Mouse (Mus musculus) liver, embryonic 14.5 days (tissue): ENCODE measurements around the gene Catip. TPM values are rescaled to one million over a fixed set of nuclear protein-coding genes. Genes with fewer than 3 reads are reported as not detected.
"Not testable (repeated sequence)": the region's sequence is repeated elsewhere in the genome, so short reads cannot be mapped to it uniquely, and the experiment has no call there.

Source experiments
- ATAC-seq: fragments of 200-750 bp; cut with Nextera tagmentation; 2 replicates; pipeline ENCODE4 v1.8.0; 2017; ENCODE audit warnings: moderate number of reproducible peaks, mild to moderate bottlenecking, moderate library complexity; ENCODE audit not compliant: insufficient read depth
- DNase-seq, 3 experiments: peaks; one replicate each; pipeline ENCODE4 v3.0.0-alpha.2; 2012 to 2013; ENCODE audit warnings: low read depth in 3 of 3, low spot score in 3 of 3
- H3K27ac ChIP-seq: fragments of 300-500 bp; sonication (generic); 2 replicates; pipeline ENCODE4 v1.5.1; 2014; ENCODE audit warnings: moderate library complexity, mild to moderate bottlenecking, control low read depth, inconsistent platforms
- H3K27me3 ChIP-seq: fragments of 300-500 bp; sonication (generic); 2 replicates; pipeline ENCODE4 v1.6.1; 2014; ENCODE audit warnings: mild to moderate bottlenecking, low read length, moderate library complexity; ENCODE audit not compliant: control insufficient read depth, insufficient read depth
- H3K36me3 ChIP-seq: fragments of 300-500 bp; sonication (generic); replicated peaks from 2 replicates; pipeline ENCODE4 v1.6.1; 2014; ENCODE audit warnings: low read depth; ENCODE audit not compliant: control insufficient read depth, insufficient read depth
- H3K4me1 ChIP-seq, 2 experiments: fragments of 200-500 bp in 1 of 2; fragments of 300-500 bp in 1 of 2; sonication (generic) in 1 of 2; replicated peaks; 2 replicates each; pipeline ENCODE4 v1.6.1; 2012 to 2014; ENCODE audit warnings: antibody characterized with exemption in 1 of 2, inconsistent platforms in 1 of 2, low read length in 1 of 2; ENCODE audit not compliant: control insufficient read depth in 2 of 2, insufficient read depth in 2 of 2
- H3K4me2 ChIP-seq: fragments of 300-500 bp; sonication (generic); 2 replicates; pipeline ENCODE4 v1.6.1; 2014; ENCODE audit warnings: low read depth, mild to moderate bottlenecking, control low read depth, moderate library complexity
- H3K4me3 ChIP-seq, 2 experiments: fragments of 200-500 bp in 1 of 2; fragments of 300-500 bp in 1 of 2; sonication (generic) in 1 of 2; 2 replicates each; pipeline ENCODE4 v1.5.1; 2012 to 2014; ENCODE audit warnings: low read depth in 2 of 2, low read length in 2 of 2, mild to moderate bottlenecking in 2 of 2, control low read depth in 1 of 2, inconsistent platforms in 1 of 2, moderate library complexity in 1 of 2; ENCODE audit not compliant: insufficient read depth in 1 of 2
- H3K9ac ChIP-seq: fragments of 300-500 bp; sonication (generic); replicated peaks from 2 replicates; pipeline ENCODE4 v1.6.1; 2014; ENCODE audit warnings: mild to moderate bottlenecking, control low read depth, moderate library complexity
- H3K9me3 ChIP-seq: fragments of 300-500 bp; sonication (generic); 2 replicates; pipeline ENCODE4 v1.6.1; 2016; ENCODE audit warnings: low read length, mixed read lengths; ENCODE audit not compliant: control insufficient read depth
- CTCF ChIP-seq: IDR thresholded peaks from 2 replicates; pipeline ENCODE4 v1.5.1; 2016; ENCODE audit warnings: antibody characterized with exemption, low read depth, control low read depth
- EP300 ChIP-seq: IDR thresholded peaks from 2 replicates; pipeline ENCODE4 v1.6.1; 2016; ENCODE audit warnings: antibody characterized with exemption, low read depth
- WGBS: fragments of 180-500 bp; shearing (Covaris S2); extraction: QIAGEN DNeasy Blood & Tissue Kit; methylation state at CpG from one replicate; pipeline ENCODE4 v1.1.7; 2014; ENCODE audit not compliant: insufficient replicate concordance; 5-methylcytosine and 5-hydroxymethylcytosine counted together
- polyA plus RNA-seq, 2 experiments: library from polyadenylated mRNA; depleted of rRNA in 1 of 2; stranded (reverse) in 1 of 2; unstranded in 1 of 2; fragments of >200 nt; fragmentation: Nextera tagmentation in 1 of 2; extraction: Ambion mirVana in 1 of 2; gene quantifications; 2 replicates each; pipeline versions ENCODE4 v1.2.1 to v1.2.3; 2012 to 2014

The Catip gene
- polyA plus RNA-seq, 2 experiments = 0.10 TPM; not detected in 1

- ATAC-seq (no peak), DNase-seq (no peak)
- WGBS = 51% methylated on average over 7 of the region's 7 CpGs
- Histone ChIP-seq H3K9me3 (no peaks in the 10 kb centered on the region), H3K36me3 (peaks cover 21% of the 10 kb centered on the region), H3K27me3 (no peaks in the 10 kb centered on the region), H3K4me3 (peak overlapping the region; percentile 73 to 84), H3K27ac (peak overlapping the region; percentile 83), H3K4me1 (peaks cover 25 to 34% of the 10 kb centered on the region in 2 experiments), H3K4me2 (peak overlapping the region; percentile 68), H3K9ac (peak overlapping the region; percentile 95)
- TF ChIP-seq EP300 (no peak), CTCF (0 out of 2 replicates have a peak, but pooled peaks have one; percentile 4)
Observed at GRCm38 (mm10) chr1:74393010-74393409, 31.1 kb downstream of the Catip start.

- no peaks in the 10 kb centered on the region for H3K27me3 ChIP-seq
- H3K27ac ChIP-seq = no peak overlapping the region
- peaks cover 21% of the 10 kb centered on the region for H3K36me3 ChIP-seq
- no peak for ATAC-seq
- H3K4me2 ChIP-seq = peak overlapping the region; percentile 68
- H3K4me1 ChIP-seq = peaks cover 28 to 35% of the 10 kb centered on the region in 2 experiments
- no peak overlapping the region; a peak in 1 of 4 replicates for H3K4me3 ChIP-seq
- H3K9ac ChIP-seq = no peak overlapping the region
- TF ChIP-seq EP300 (no peak), CTCF (no peak)
- 85% methylated on average over 9 of the region's 9 CpGs for WGBS
- no peak for DNase-seq
- no peaks in the 10 kb centered on the region for H3K9me3 ChIP-seq
Observed at GRCm38 (mm10) chr1:74393697-74394096, 31.8 kb downstream of the Catip start.

- H3K27ac ChIP-seq = no peak overlapping the region
- ATAC-seq (no peak), DNase-seq (no peak)
- no peak for TF ChIP-seq EP300
- no peak for TF ChIP-seq CTCF
- WGBS = 85% methylated on average over 9 of the region's 9 CpGs
- H3K4me3 ChIP-seq = no peak overlapping the region
- H3K4me1 ChIP-seq = peaks cover 28 to 35% of the 10 kb centered on the region in 2 experiments
- peaks cover 21% of the 10 kb centered on the region for H3K36me3 ChIP-seq
- H3K4me2 ChIP-seq = no peak overlapping the region
- H3K27me3 ChIP-seq = no peaks in the 10 kb centered on the region
- no peak overlapping the region for H3K9ac ChIP-seq
- no peaks in the 10 kb centered on the region for H3K9me3 ChIP-seq
Observed at GRCm38 (mm10) chr1:74394311-74394710, 32.4 kb downstream of the Catip start.

- H3K36me3 ChIP-seq = peaks cover 21% of the 10 kb centered on the region
- no peak for ATAC-seq
- WGBS = 89% methylated on average over 15 of the region's 15 CpGs
- peak overlapping the region; percentile 21; the same call in 1 of the 2 replicates for H3K27ac ChIP-seq
- H3K27me3 ChIP-seq = no peaks in the 10 kb centered on the region
- TF ChIP-seq CTCF (no peak), EP300 (no peak)
- H3K9me3 ChIP-seq = no peaks in the 10 kb centered on the region
- no peak overlapping the region for H3K4me3 ChIP-seq
- H3K4me2 ChIP-seq = no peak overlapping the region
- no peak for DNase-seq
- H3K4me1 ChIP-seq = peaks cover 25 to 30% of the 10 kb centered on the region in 2 experiments
- no peak overlapping the region for H3K9ac ChIP-seq
Observed at GRCm38 (mm10) chr1:74394858-74395257, 33.0 kb downstream of the Catip start.

GRCm38 (mm10) chr1:74395290-74395689, 33.4 kb downstream of the Catip start:
- Histone ChIP-seq H3K9me3 (no peaks in the 10 kb centered on the region), H3K4me1 (peaks cover 24 to 28% of the 10 kb centered on the region in 2 experiments), H3K27ac (peak overlapping the region; percentile 21; the same call in 1 of the 2 replicates), H3K36me3 (peaks cover 21% of the 10 kb centered on the region), H3K27me3 (no peaks in the 10 kb centered on the region), H3K4me3 (no peak overlapping the region), H3K9ac (no peak overlapping the region), H3K4me2 (no peak overlapping the region)
- 83% methylated on average over 13 of the region's 13 CpGs for WGBS
- ATAC-seq (no peak), DNase-seq (no peak)
- TF ChIP-seq EP300 (no peak), CTCF (no peak)

GRCm38 (mm10) chr1:74396456-74397222, 34.7 kb downstream of the Catip start:
- Histone ChIP-seq H3K9ac (peak overlapping the region; percentile 70), H3K4me1 (peaks cover 28 to 31% of the 10 kb centered on the region in 2 experiments), H3K4me3 (peak overlapping the region; percentile 53 to 54), H3K36me3 (peaks cover 21% of the 10 kb centered on the region), H3K4me2 (peak overlapping the region; percentile 89), H3K27ac (peak overlapping the region; percentile 77)
- not testable (repeated sequence) for H3K27me3 ChIP-seq, ATAC-seq, H3K9me3 ChIP-seq, DNase-seq
- WGBS = 6% methylated on average over 12 of the region's 12 CpGs
